Mouse (Mus musculus) embryonic fibroblast, embryonic 13.5 days (primary cell): ENCODE data around the gene Brd3.

ENCODE experiments used
- CTCF ChIP-seq: IDR thresholded peaks from 2 replicates; pipeline ENCODE4 v1.5.1; 2011; ENCODE audit warnings: mild to moderate bottlenecking, control low read depth, low read length, moderate library complexity, borderline replicate concordance; ENCODE audit not compliant: insufficient read depth
- POLR2A ChIP-seq: IDR thresholded peaks from 2 replicates; pipeline ENCODE4 v1.6.1; 2011; ENCODE audit warnings: low read depth, mild to moderate bottlenecking, control low read depth, low read length, moderate library complexity

- TF ChIP-seq CTCF (no peak), POLR2A (no peak)
Measured at GRCm38 (mm10) chr2:27507562-27507961, at the start of gene Brd3.
